Mouse (Mus musculus): ENCODE measurements around the gene Gm37240.

Gm37240 gene

GRCm38 (mm10) chr3:84474981-84475775 lies 1412.1 kb downstream of the Gm37240 start:
- DNase-seq, result no peak

DNA sequence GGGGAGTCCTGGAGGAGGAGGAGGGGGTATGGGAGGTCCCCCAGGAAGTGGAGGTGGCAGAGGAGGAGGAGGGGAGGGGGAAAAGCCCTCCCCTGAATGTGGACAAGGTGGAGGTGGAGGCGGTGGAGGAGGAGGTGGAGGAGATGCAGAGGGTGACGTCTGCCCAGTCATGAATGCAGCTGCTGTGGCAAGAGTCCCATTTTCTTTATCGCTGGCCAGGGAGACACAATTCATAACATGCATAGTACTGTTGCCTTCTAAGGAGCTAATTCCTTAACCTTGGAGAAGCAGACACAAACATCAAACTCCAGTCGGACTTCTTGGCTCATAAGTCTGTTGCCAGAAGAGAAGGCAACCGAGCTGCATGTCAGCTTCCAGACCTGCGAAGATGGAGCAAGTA lies 1412.9 kb downstream of the Gm37240 start:
- no peak for DNase-seq

DNA sequence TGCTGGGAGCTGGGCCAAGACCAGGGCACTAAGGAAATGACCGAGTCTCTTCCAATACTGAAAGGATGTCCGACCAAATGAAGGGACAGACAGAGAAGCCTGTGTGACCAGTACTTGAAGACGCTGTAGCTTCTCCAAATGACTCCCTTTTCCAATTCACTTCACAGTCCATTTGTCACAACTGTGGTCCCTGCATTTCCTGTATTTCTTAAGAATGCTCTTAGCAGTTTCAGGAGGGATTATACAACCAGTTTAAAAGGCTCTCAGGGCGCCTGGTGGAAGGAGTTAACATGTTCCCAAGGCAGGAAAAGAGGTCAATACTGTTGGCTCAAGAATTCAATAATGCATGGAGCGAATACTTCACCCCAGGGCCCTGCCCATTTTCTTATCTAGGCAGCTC lies 1414.4 kb downstream of the Gm37240 start:
- no peak for DNase-seq

- DNase-seq, result no peak
Measured at GRCm38 (mm10) chr3:84472527-84472926, 1414.8 kb downstream of the Gm37240 start.

DNA sequence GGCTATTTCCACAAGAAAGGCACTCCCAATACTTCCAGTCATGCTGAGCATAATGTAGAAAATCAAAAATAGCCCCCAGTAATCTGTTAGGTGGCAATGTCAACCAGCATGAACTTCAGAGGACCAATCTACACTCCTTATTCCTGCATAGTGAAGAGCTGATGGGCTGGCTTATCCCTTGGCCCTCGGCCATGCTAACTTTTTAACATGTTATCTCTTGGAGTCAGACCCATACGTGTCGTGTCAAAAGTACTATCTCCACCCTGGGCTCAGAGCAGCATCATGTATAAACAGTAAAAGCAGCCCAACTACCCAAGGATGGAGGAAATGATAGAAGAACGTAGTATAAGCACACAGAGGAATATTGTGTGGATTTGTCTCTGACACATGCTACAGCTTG lies 1416.2 kb downstream of the Gm37240 start:
- no peak for DNase-seq

- no peak for DNase-seq
Measured at GRCm38 (mm10) chr3:84468111-84468453, 1419.2 kb downstream of the Gm37240 start.

GRCm38 (mm10) chr3:84467419-84468110 lies 1419.8 kb downstream of the Gm37240 start:
- DNase-seq, result no peak

DNA sequence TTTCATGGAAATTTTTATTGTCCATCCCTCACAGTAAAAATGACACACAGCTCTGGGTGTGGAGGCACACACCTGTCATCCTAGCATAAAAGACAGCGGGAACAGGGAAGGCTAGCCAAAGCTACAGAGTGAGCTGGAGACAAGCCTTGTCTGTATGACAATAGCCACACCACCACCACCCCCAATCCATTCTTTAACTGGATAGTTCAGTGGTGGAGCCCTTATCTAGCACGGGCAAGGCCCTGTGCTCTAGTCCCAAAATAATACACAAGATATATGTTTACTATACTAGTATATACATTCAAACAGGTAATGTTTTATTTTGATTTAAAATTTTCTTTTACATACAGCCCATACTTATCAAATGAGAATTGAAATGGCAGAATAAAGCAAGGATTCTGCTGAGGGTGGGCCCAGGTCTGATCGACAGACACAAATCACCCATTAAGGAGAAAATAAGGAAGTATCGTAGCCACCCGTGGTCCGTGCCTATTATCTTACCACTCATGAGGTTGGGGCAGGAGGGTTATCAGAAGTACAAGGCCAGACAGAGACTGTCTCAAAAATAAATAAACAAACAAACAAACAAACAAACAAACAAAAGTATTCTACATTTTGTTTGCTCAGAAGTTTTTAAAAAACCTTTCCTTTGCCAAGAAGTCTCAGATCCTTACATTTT lies 1421.4 kb downstream of the Gm37240 start:
- no peak for DNase-seq

DNA sequence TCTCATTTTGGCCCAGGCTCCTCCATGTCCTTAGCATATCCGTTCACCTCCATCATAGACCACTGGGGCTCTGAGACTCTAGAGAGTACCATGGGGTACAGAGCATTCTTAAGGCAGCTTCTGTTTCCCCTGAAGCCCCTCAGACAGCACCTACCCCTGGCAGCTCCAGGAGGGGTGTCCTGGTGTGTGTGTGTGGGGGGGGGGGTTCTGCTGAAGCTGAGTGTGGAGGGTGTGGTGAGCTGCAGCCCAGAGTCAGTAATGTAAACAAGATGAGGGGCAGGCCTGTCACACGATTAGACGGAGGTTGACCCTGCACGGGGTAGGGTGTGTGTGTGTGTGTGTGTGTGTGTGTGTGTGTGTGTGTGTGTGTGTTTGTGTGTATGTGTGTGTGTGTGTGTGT lies 1425.6 kb downstream of the Gm37240 start:
- no peak for DNase-seq

DNA sequence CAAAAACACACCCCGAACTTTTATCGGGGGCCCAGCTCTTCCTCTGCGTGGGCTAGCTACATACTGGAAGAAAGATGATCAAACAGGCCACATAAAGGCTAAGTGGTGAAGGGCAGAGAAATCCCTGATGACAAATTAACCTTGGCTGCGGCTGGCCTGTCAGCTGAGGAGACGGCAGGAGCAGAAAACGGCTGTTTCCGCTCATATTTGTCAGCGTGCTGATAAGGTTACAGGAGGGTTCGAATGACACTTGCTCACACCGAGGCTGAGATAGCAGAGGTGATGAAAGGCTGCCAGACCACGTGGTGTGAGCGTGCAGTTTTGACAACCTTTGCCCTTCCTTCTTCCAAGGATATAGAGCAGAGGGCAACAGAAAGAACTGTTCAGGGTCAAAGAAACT lies 1426.4 kb downstream of the Gm37240 start:
- DNase-seq, result no peak

GRCm38 (mm10) chr3:84460499-84460898 lies 1426.8 kb downstream of the Gm37240 start:
- DNase-seq, result no peak

- no peak for DNase-seq
Measured at GRCm38 (mm10) chr3:84455733-84456417, 1431.4 kb downstream of the Gm37240 start.

DNA sequence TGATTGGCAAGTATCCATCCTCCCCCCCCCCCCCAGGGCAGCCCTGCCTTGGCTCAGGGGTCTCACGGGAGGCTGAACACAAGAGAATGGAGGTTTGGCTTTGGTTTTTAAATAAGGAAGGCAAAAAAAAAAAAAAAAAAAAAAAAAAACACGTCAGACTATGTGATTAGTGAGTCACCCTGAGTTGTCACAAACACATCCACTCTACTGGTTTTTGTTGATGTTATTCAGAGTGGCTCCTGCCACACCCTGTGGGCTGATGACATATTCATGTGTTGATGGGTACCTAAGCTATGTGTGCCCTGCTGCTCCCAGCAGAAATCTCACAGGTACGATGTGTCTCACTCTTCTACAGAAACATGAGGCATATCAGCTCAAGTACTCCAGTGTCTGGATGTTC lies 1436.7 kb downstream of the Gm37240 start:
- no peak for DNase-seq

GRCm38 (mm10) chr3:84449015-84449414 lies 1438.3 kb downstream of the Gm37240 start:
- DNase-seq, result no peak

- no peak for DNase-seq
Measured at GRCm38 (mm10) chr3:84447803-84448202, 1439.5 kb downstream of the Gm37240 start.
